Mouse (Mus musculus) heart, postnatal 0 days (tissue): ENCODE results near the gene Lce1a2.

Experiments used
- CTCF ChIP-seq: IDR thresholded peaks from 2 replicates; pipeline ENCODE4 v1.5.1; 2016; ENCODE audit warnings: antibody characterized with exemption, control low read depth, low read depth
- EP300 ChIP-seq: IDR thresholded peaks from 2 replicates; pipeline ENCODE4 v1.6.1; 2016; ENCODE audit warnings: antibody characterized with exemption, low read depth

DNA sequence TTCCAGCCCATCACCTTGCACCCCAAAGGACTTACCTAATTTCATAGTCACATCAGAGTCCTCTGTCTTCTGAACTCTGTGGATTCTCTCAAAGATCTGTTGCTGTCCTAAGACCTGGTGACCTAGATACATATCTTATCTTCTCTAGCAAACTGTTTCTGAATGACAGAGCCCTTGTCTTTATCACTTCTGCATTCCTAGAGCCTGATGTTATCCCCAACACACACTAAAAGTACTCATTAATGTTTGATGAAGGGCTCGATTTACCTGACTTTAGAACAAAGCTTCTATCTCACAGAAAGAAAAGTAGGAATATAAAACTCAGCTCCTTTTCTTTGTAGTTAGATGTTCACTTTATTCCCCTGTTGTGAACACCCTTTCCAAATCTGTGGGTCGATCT is 48.6 kb downstream of the Lce1a2 start, which contains the start of gene Lce6a:
- TF ChIP-seq EP300 (no peak), CTCF (no peak)
